ENCODE assay signal across 21 mouse cellular contexts in the genomic region with DNA sequence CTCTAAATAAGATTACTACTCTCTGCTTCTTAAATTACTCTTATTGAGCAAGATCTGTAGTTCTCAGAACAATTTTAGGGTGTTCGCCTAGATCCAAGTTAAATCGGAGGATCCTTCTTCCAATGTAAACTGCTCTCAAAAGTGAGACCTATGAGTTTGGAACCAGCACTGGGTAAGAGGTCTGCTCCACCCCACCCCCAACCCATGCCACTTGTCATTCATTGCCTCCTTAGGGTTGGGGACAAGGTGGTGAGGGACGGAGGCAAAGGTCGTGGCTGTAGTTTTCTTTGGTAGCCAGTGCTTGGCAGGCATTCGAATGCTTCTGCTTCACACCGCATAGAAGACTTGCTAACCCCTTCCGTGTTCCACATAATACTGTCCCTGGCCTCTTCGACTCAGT. TPM values are rescaled to one million over a fixed set of nuclear protein-coding genes. Genes with fewer than 3 reads are reported as not detected.
DNase-seq lines count a peak whose midpoint lies in the region; ATAC-seq and TF ChIP-seq lines count a peak whose summit lies in the region.
"Had no signal": no experiment of that assay in that cellular context is flagged by ENCODE, and none has a peak within 500 bp of the region (broad histone marks: within the 10 kb centered on the region; RNA-seq: fewer than 3 reads in every experiment).

No protein-coding gene starts in this region.

- H3K36me3 ChIP-seq in heart, embryonic 15.5 days, result no peaks in the 10 kb centered on the region
- H3K36me3 ChIP-seq in heart, embryonic 11.5 days (ENCODE audit: control insufficient read depth, insufficient read depth, low read length), result no peaks in the 10 kb centered on the region
- H3K36me3 ChIP-seq: forebrain, embryonic 10.5 days; heart, embryonic 10.5 days had no signal

- H3K27ac ChIP-seq in cerebellum, adult 2 months (ENCODE audit: insufficient read depth, low read length), result 0 out of 2 replicates have a peak overlapping the region, but pooled peaks have one; percentile 31
- peak overlapping the region; percentile 26 for H3K27ac ChIP-seq in heart, embryonic 15.5 days
- H3K27ac ChIP-seq in heart, embryonic 11.5 days (ENCODE audit: low read depth, low read length), result no peak overlapping the region
- H3K27ac ChIP-seq: forebrain, embryonic 10.5 days; forebrain, embryonic 13.5 days; heart, embryonic 10.5 days; hindbrain, embryonic 14.5 days; hindbrain, postnatal 0 days had no signal

- peaks cover 11% of the 10 kb centered on the region for H3K4me1 ChIP-seq in cerebellum, adult 2 months (ENCODE audit: control insufficient read depth, insufficient read depth, low read length)
- peaks cover 9% of the 10 kb centered on the region; the same call in 1 of the 2 replicates for H3K4me1 ChIP-seq in heart, embryonic 15.5 days (replicated peaks)
- H3K4me1 ChIP-seq in heart, embryonic 11.5 days (ENCODE audit: control insufficient read depth, insufficient read depth, low read length), result no peaks in the 10 kb centered on the region
- H3K4me1 ChIP-seq: forebrain, embryonic 10.5 days; forebrain, embryonic 13.5 days had no signal

- H3K4me3 ChIP-seq in cerebellum, adult 2 months (replicated peaks; ENCODE audit: insufficient read depth, low read depth, low read length), result no peak overlapping the region
- H3K4me3 ChIP-seq in heart, embryonic 15.5 days, result no peak overlapping the region
- no peak overlapping the region for H3K4me3 ChIP-seq in heart, embryonic 11.5 days (ENCODE audit: low read depth, low read length)
- H3K4me3 ChIP-seq: forebrain, embryonic 10.5 days; forebrain, embryonic 13.5 days; heart, adult 2 months; heart, embryonic 10.5 days had no signal

- no peaks in the 10 kb centered on the region for H3K27me3 ChIP-seq in cerebellum, adult 2 months (ENCODE audit: control insufficient read depth, insufficient read depth, low read length)
- no peaks in the 10 kb centered on the region for H3K27me3 ChIP-seq in heart, embryonic 15.5 days
- no peaks in the 10 kb centered on the region for H3K27me3 ChIP-seq in heart, embryonic 11.5 days (ENCODE audit: control insufficient read depth, insufficient read depth, low read length)
- H3K27me3 ChIP-seq: forebrain, embryonic 13.5 days had no signal

- no peak overlapping the region for H3K9ac ChIP-seq in heart, embryonic 15.5 days
- no peak overlapping the region for H3K9ac ChIP-seq in heart, embryonic 11.5 days (ENCODE audit: low read depth, low read length)
- H3K9ac ChIP-seq: forebrain, embryonic 13.5 days; hindbrain, embryonic 14.5 days had no signal

- H3K4me2 ChIP-seq in heart, embryonic 15.5 days, result no peak overlapping the region
- H3K4me2 ChIP-seq in heart, embryonic 11.5 days, result no peak overlapping the region
- H3K4me2 ChIP-seq: forebrain, embryonic 13.5 days; hindbrain, embryonic 14.5 days had no signal

- TF ChIP-seq CTCF in cerebellum, adult 2 months (IDR thresholded peaks at IDR 0.05; ENCODE audit: borderline replicate concordance, insufficient read depth, low read depth, low read length), result no peak

- whole genome bisulfite sequencing in cerebellum, adult 2 months, result 93% methylated on average over 8 of the region's 8 CpGs
- WGBS in heart, embryonic 15.5 days, result 79% methylated on average over 8 of the region's 8 CpGs
- WGBS in heart, embryonic 11.5 days (ENCODE audit: insufficient replicate concordance), result 74% methylated on average over 8 of the region's 8 CpGs

- DNase-seq in adrenal gland, adult 2 months, result peak; percentile 15
- DNase-seq in adrenal gland, adult 8-10 months, result no peak
- no peak for DNase-seq in cerebellum, adult 2 months
- peak; percentile 6 for DNase-seq in kidney, adult 9 months
- no peak for DNase-seq in kidney, postnatal 36 days
- DNase-seq: gastrocnemius, postnatal 10 days; gastrocnemius, postnatal 36 days; kidney, adult 8-10 months had no signal

- no peak for ATAC-seq in cerebellum, adult (ENCODE audit: insufficient number of reproducible peaks, low FRiP score, low TSS enrichment)
- ATAC-seq in heart, embryonic 15.5 days (replicated peaks; ENCODE audit: insufficient number of reproducible peaks, insufficient read depth, low FRiP score, low read depth), result no peak
- no peak for ATAC-seq in heart, embryonic 11.5 days (replicated peaks; ENCODE audit: insufficient number of reproducible peaks, low FRiP score, low TSS enrichment)
- ATAC-seq: activated CD4-positive, CD25-positive, alpha-beta regulatory T cell, adult 4 months; forebrain, embryonic 13.5 days; forebrain, embryonic 16.5 days; hindbrain, postnatal 0 days; inflammation-experienced regulatory T-cells, adult 6 months; intestine, embryonic 16.5 days had no signal

- H3K9me3 ChIP-seq in heart, embryonic 15.5 days (replicated peaks), result no peaks in the 10 kb centered on the region
- no peaks in the 10 kb centered on the region for H3K9me3 ChIP-seq in heart, embryonic 11.5 days (replicated peaks; ENCODE audit: control insufficient read depth, low read length)
- H3K9me3 ChIP-seq: forebrain, embryonic 10.5 days; forebrain, embryonic 13.5 days; heart, embryonic 10.5 days had no signal

- TF ChIP-seq POLR2A in cerebellum, adult 2 months (IDR thresholded peaks at IDR 0.05; ENCODE audit: borderline replicate concordance, insufficient read depth, low read length), result no peak

RNA-seq across cellular contexts. Expression of a gene that starts 34.5 kb away (rescaled TPM):
- total RNA-seq in adrenal gland, adult 2 months (2021), result 10 to 100 TPM; 13.6 to 14.0 TPM
- polyA plus RNA-seq in adrenal gland, adult 2 months (2012; rRNA removed), result 0.90 and 1.3 TPM in 2 replicates
- 10 to 100 TPM; 12.1 to 13.5 (median 12.9) TPM for total RNA-seq in adrenal gland, adult 8-10 months (2022)
- 8.0 and 8.5 TPM in 2 replicates for polyA plus RNA-seq in cerebellum, adult 2 months (2012; rRNA removed)
- 11.8 and 12.2 TPM in 2 replicates for polyA plus RNA-seq in heart, embryonic 15.5 days (2015; fragmentation: Nextera tagmentation; extraction: Ambion mirVana)
- 12.6 and 14.0 TPM in 2 replicates for polyA plus RNA-seq in heart, embryonic 11.5 days (2014; fragmentation: Nextera tagmentation; extraction: Ambion mirVana)

RNA-seq across cellular contexts. Expression of a gene that starts 34.7 kb away (rescaled TPM):
- 10 to 100 TPM; 38.2 to 45.5 TPM for total RNA-seq in adrenal gland, adult 2 months (2021)
- 12.0 and 15.2 TPM in 2 replicates for polyA plus RNA-seq in adrenal gland, adult 2 months (2012; rRNA removed)
- total RNA-seq in adrenal gland, adult 8-10 months (2022), result 10 to 100 TPM; 31.6 to 46.8 (median 39.7) TPM
- 51.1 and 51.2 TPM in 2 replicates for polyA plus RNA-seq in cerebellum, adult 2 months (2012; rRNA removed)
- 5.6 and 6.0 TPM in 2 replicates for polyA plus RNA-seq in heart, embryonic 15.5 days (2015; fragmentation: Nextera tagmentation; extraction: Ambion mirVana)
- 11.3 and 12.4 TPM in 2 replicates for polyA plus RNA-seq in heart, embryonic 11.5 days (2014; fragmentation: Nextera tagmentation; extraction: Ambion mirVana)

Comparison
In these comparisons a context has a peak if more than half of its experiments do, and no peak if none do; other contexts are left out.
1. DNase-seq: peak in adrenal gland, adult 2 months (single experiment) and kidney, adult 9 months (single experiment); none in adrenal gland, adult 8-10 months (single experiment), cerebellum, adult 2 months (0 of 2) and kidney, postnatal 36 days (0 of 2).